Mouse (Mus musculus) erythroid progenitor cell, adult 5-6 weeks (primary cell): Measurements from ENCODE around the gene Prpf8. TPM values are rescaled to one million over a fixed set of nuclear protein-coding genes. Genes with fewer than 3 reads are reported as not detected.

ENCODE experiments used
- ATAC-seq: replicated peaks from 2 replicates; pipeline ENCODE4 v1.8.0; 2016; ENCODE audit warnings: moderate number of reproducible peaks, mild to moderate bottlenecking, moderate TSS enrichment, inconsistent platforms; ENCODE audit not compliant: poor library complexity, low FRiP score, severe bottlenecking
- total RNA-seq, 2 experiments: library from RNA; stranded (forward) in 1 of 2; stranded (reverse) in 1 of 2; fragments of 150-400 nt in 1 of 2; fragments of 186-747, 209-891 nt in 1 of 2; gene quantifications; 2 replicates each; pipeline versions ENCODE4 v1.2.3 to v1.2.4; 2015 to 2017; ENCODE audit warnings: low replicate concordance in 2 of 2

Prpf8 gene
- total RNA-seq, 2 experiments from 2014 or later, result 53.6 to 70.0 TPM

GRCm38 (mm10) chr11:75458628-75459041 is 28.0 kb upstream of the Prpf8 start:
- no peak for ATAC-seq

- ATAC-seq, result no peak
Observed at GRCm38 (mm10) chr11:75459141-75459711, 27.4 kb upstream of the Prpf8 start.

GRCm38 (mm10) chr11:75459751-75460102 is 26.9 kb upstream of the Prpf8 start:
- no peak for ATAC-seq

GRCm38 (mm10) chr11:75460103-75460843 is 26.3 kb upstream of the Prpf8 start:
- ATAC-seq, result peak; percentile 60

GRCm38 (mm10) chr11:75460844-75461742 is 25.5 kb upstream of the Prpf8 start, which contains the start of gene Tlcd2:
Gene Tlcd2 (plus strand): TSS chr11:75461715.
- peak; percentile 78 for ATAC-seq

- no peak for ATAC-seq
Observed at GRCm38 (mm10) chr11:75461743-75462252, 24.8 kb upstream of the Prpf8 start.

GRCm38 (mm10) chr11:75462253-75462783 is 24.3 kb upstream of the Prpf8 start:
- peak; percentile 55 for ATAC-seq

- ATAC-seq, result peak; percentile 21
Observed at GRCm38 (mm10) chr11:75462865-75463336, 23.7 kb upstream of the Prpf8 start.

- no peak for ATAC-seq
Observed at GRCm38 (mm10) chr11:75463624-75464023, 23.0 kb upstream of the Prpf8 start.

GRCm38 (mm10) chr11:75464417-75464816 is 22.2 kb upstream of the Prpf8 start:
- no peak for ATAC-seq

- ATAC-seq, result no peak
Observed at GRCm38 (mm10) chr11:75465051-75465450, 21.6 kb upstream of the Prpf8 start.

GRCm38 (mm10) chr11:75466731-75467505 is 19.7 kb upstream of the Prpf8 start:
- ATAC-seq, result no peak

- ATAC-seq, result peak; percentile 91
Observed at GRCm38 (mm10) chr11:75467512-75468215, 19.0 kb upstream of the Prpf8 start.

- ATAC-seq, result no peak
Observed at GRCm38 (mm10) chr11:75468410-75468809, 18.2 kb upstream of the Prpf8 start.

GRCm38 (mm10) chr11:75469261-75469660 is 17.4 kb upstream of the Prpf8 start:
- ATAC-seq, result no peak

GRCm38 (mm10) chr11:75470675-75471074 is 15.9 kb upstream of the Prpf8 start:
- ATAC-seq, result no peak

- ATAC-seq, result peak; percentile 63
Observed at GRCm38 (mm10) chr11:75472469-75473081, 14.0 kb upstream of the Prpf8 start.

- 0 out of 2 replicates have a peak, but pooled peaks have one; percentile 8 for ATAC-seq
Observed at GRCm38 (mm10) chr11:75473376-75473775, 13.2 kb upstream of the Prpf8 start.
